Mouse (Mus musculus) layer of hippocampus, adult 18-20 months (tissue): Measurements from ENCODE around the gene Pxk. TPM values are rescaled to one million over a fixed set of nuclear protein-coding genes. Genes with fewer than 3 reads are reported as not detected.

Source experiments
- DNase-seq, 2 experiments: peaks; one replicate each; pipeline ENCODE4 v3.0.0; 2022; ENCODE audit warnings: low spot score in 2 of 2
- total RNA-seq, 2 experiments: library from RNA; stranded (reverse); gene quantifications; 2 replicates each; pipeline ENCODE4 v1.2.3; 2021

Pxk gene
- total RNA-seq, 2 experiments from 2014 or later, result 29.6 to 32.4 TPM

- no peak for DNase-seq
Measured at GRCm38 (mm10) chr14:8192727-8193126, 94.7 kb downstream of the Pxk start.

GRCm38 (mm10) chr14:8200769-8201168, 102.8 kb downstream of the Pxk start:
- no peak for DNase-seq

- no peak for DNase-seq
Measured at GRCm38 (mm10) chr14:8201715-8202114, 103.7 kb downstream of the Pxk start.

- DNase-seq, result no peak
Measured at GRCm38 (mm10) chr14:8206179-8206910, 108.3 kb downstream of the Pxk start.

GRCm38 (mm10) chr14:8207105-8207504, 109.1 kb downstream of the Pxk start:
- no peak for DNase-seq

- DNase-seq, result no peak
Measured at GRCm38 (mm10) chr14:8207543-8207942, 109.5 kb downstream of the Pxk start.

GRCm38 (mm10) chr14:8208876-8209275, 110.9 kb downstream of the Pxk start:
- peak; percentile 89 to 93 for DNase-seq

- no peak for DNase-seq
Measured at GRCm38 (mm10) chr14:8209896-8210295, 111.9 kb downstream of the Pxk start.

- DNase-seq, result no peak
Measured at GRCm38 (mm10) chr14:8212996-8213395, 115.0 kb downstream of the Pxk start.

GRCm38 (mm10) chr14:8213803-8214224, 115.8 kb downstream of the Pxk start, which contains the start of gene Kctd6:
Gene Kctd6, plus strand, starts transcription at chr14:8214140.
- peak; percentile 96 to 99 for DNase-seq

Other genes with a start within 250 kb of the Pxk start
- not detected for gene Gm45521, start 140.9 kb upstream of the Pxk start, total RNA-seq
- under 1 TPM; 0.07 to 0.10 TPM for gene Dnase1l3, start 103.6 kb upstream of the Pxk start, total RNA-seq
- gene Abhd6, start 95.3 kb upstream of the Pxk start, total RNA-seq, result 10 to 100 TPM; 79.1 to 80.3 TPM
- gene Rpp14, start 17.8 kb upstream of the Pxk start, total RNA-seq, result 10 to 100 TPM; 24.4 to 34.7 TPM
- 100 to 1,000 TPM; 169 to 171 TPM for gene Pdhb, start 74.8 kb downstream of the Pxk start, total RNA-seq
- 10 to 100 TPM; 69.7 to 74.9 TPM for gene Kctd6, start 115.9 kb downstream of the Pxk start, total RNA-seq
- not detected for gene Acox2, start 161.1 kb downstream of the Pxk start, total RNA-seq
- gene Fam107a, start 219.8 kb downstream of the Pxk start, total RNA-seq, result 100 to 1,000 TPM; 310 to 362 TPM